Mouse (Mus musculus) liver, embryonic 14.5 days (tissue): Measurements from ENCODE around the gene Slc4a3. TPM values are rescaled to one million over a fixed set of nuclear protein-coding genes. Genes with fewer than 3 reads are reported as not detected.

ENCODE experiments used
- ATAC-seq: fragments of 200-750 bp; cut with Nextera tagmentation; 2 replicates; pipeline ENCODE4 v1.8.0; 2017; ENCODE audit warnings: moderate number of reproducible peaks, mild to moderate bottlenecking, moderate library complexity; ENCODE audit not compliant: insufficient read depth
- DNase-seq, 3 experiments: peaks; one replicate each; pipeline ENCODE4 v3.0.0-alpha.2; 2012 to 2013; ENCODE audit warnings: low read depth in 3 of 3, low spot score in 3 of 3
- H3K27ac ChIP-seq: fragments of 300-500 bp; sonication (generic); 2 replicates; pipeline ENCODE4 v1.5.1; 2014; ENCODE audit warnings: moderate library complexity, mild to moderate bottlenecking, control low read depth, inconsistent platforms
- H3K27me3 ChIP-seq: fragments of 300-500 bp; sonication (generic); 2 replicates; pipeline ENCODE4 v1.6.1; 2014; ENCODE audit warnings: mild to moderate bottlenecking, low read length, moderate library complexity; ENCODE audit not compliant: control insufficient read depth, insufficient read depth
- H3K36me3 ChIP-seq: fragments of 300-500 bp; sonication (generic); replicated peaks from 2 replicates; pipeline ENCODE4 v1.6.1; 2014; ENCODE audit warnings: low read depth; ENCODE audit not compliant: control insufficient read depth, insufficient read depth
- H3K4me1 ChIP-seq, 2 experiments: fragments of 200-500 bp in 1 of 2; fragments of 300-500 bp in 1 of 2; sonication (generic) in 1 of 2; replicated peaks; 2 replicates each; pipeline ENCODE4 v1.6.1; 2012 to 2014; ENCODE audit warnings: antibody characterized with exemption in 1 of 2, inconsistent platforms in 1 of 2, low read length in 1 of 2; ENCODE audit not compliant: control insufficient read depth in 2 of 2, insufficient read depth in 2 of 2
- H3K4me2 ChIP-seq: fragments of 300-500 bp; sonication (generic); 2 replicates; pipeline ENCODE4 v1.6.1; 2014; ENCODE audit warnings: low read depth, mild to moderate bottlenecking, control low read depth, moderate library complexity
- H3K4me3 ChIP-seq, 2 experiments: fragments of 200-500 bp in 1 of 2; fragments of 300-500 bp in 1 of 2; sonication (generic) in 1 of 2; 2 replicates each; pipeline ENCODE4 v1.5.1; 2012 to 2014; ENCODE audit warnings: low read depth in 2 of 2, low read length in 2 of 2, mild to moderate bottlenecking in 2 of 2, control low read depth in 1 of 2, inconsistent platforms in 1 of 2, moderate library complexity in 1 of 2; ENCODE audit not compliant: insufficient read depth in 1 of 2
- H3K9ac ChIP-seq: fragments of 300-500 bp; sonication (generic); replicated peaks from 2 replicates; pipeline ENCODE4 v1.6.1; 2014; ENCODE audit warnings: mild to moderate bottlenecking, control low read depth, moderate library complexity
- H3K9me3 ChIP-seq: fragments of 300-500 bp; sonication (generic); 2 replicates; pipeline ENCODE4 v1.6.1; 2016; ENCODE audit warnings: low read length, mixed read lengths; ENCODE audit not compliant: control insufficient read depth
- CTCF ChIP-seq: IDR thresholded peaks from 2 replicates; pipeline ENCODE4 v1.5.1; 2016; ENCODE audit warnings: antibody characterized with exemption, low read depth, control low read depth
- EP300 ChIP-seq: IDR thresholded peaks from 2 replicates; pipeline ENCODE4 v1.6.1; 2016; ENCODE audit warnings: antibody characterized with exemption, low read depth
- WGBS: fragments of 180-500 bp; shearing (Covaris S2); extraction: QIAGEN DNeasy Blood & Tissue Kit; methylation state at CpG from one replicate; pipeline ENCODE4 v1.1.7; 2014; ENCODE audit not compliant: insufficient replicate concordance; 5-methylcytosine and 5-hydroxymethylcytosine counted together
- polyA plus RNA-seq, 2 experiments: library from polyadenylated mRNA; depleted of rRNA in 1 of 2; stranded (reverse) in 1 of 2; unstranded in 1 of 2; fragments of >200 nt; fragmentation: Nextera tagmentation in 1 of 2; extraction: Ambion mirVana in 1 of 2; gene quantifications; 2 replicates each; pipeline versions ENCODE4 v1.2.1 to v1.2.3; 2012 to 2014

The Slc4a3 gene
- polyA plus RNA-seq, 2 experiments: 0.44 to 1.2 TPM

- DNase-seq (no peak), ATAC-seq (no peak)
- no peak overlapping the region for H3K4me3 ChIP-seq
- H3K4me1 ChIP-seq: no peaks in the 10 kb centered on the region
- no peak overlapping the region for H3K9ac ChIP-seq
- H3K36me3 ChIP-seq: no peaks in the 10 kb centered on the region
- no peaks in the 10 kb centered on the region for H3K27me3 ChIP-seq
- 71% methylated on average over 7 of the region's 7 CpGs for WGBS
- H3K9me3 ChIP-seq: no peaks in the 10 kb centered on the region
- TF ChIP-seq EP300 (no peak), CTCF (no peak)
- H3K4me2 ChIP-seq: no peak overlapping the region
- H3K27ac ChIP-seq: no peak overlapping the region
Measured at GRCm38 (mm10) chr1:75557041-75557440, 11.0 kb downstream of the Slc4a3 start.

DNA sequence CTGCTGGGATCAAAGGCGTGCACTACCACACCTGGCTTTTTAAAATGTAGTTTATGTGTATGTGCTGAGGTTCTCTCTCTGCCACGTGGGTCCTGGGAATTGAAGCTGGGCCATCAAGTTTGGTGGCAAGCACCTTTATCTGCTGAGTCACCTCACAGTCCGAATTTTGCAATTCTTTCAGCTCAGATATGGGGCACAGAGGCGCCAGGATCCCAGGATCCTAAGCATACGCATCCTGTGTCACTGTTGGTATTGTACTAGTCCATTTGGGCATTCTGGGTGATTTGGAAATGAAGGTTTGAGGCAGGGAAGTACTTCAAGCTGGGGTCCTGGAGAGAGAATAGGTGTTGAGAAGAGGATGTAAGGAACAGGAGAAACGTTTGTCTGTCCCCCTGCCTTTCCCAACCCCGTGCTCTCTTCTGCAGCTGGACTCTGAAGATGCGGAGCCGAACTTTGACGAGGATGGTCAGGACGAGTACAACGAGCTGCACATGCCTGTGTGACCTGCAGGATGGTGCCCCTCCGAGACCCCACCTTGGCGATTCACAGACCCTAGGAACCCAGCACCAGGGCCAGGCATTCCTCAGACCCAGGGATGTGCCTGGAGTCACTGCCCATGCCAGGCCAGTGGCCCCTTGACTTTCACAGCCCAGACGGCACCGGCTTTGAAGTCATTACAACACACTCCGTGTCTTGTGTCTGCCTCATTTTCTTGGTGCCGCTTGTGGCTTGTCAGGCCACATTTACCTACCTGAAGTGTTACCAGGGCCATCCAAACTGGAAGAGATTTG, 12.5 kb downstream of the Slc4a3 start:
- Histone ChIP-seq H3K36me3 (no peaks in the 10 kb centered on the region), H3K9ac (no peak overlapping the region), H3K27me3 (no peaks in the 10 kb centered on the region), H3K27ac (no peak overlapping the region), H3K4me2 (no peak overlapping the region), H3K9me3 (no peaks in the 10 kb centered on the region), H3K4me1 (no peaks in the 10 kb centered on the region), H3K4me3 (no peak overlapping the region)
- no peak for ATAC-seq
- 63% methylated on average over 18 of the region's 18 CpGs for WGBS
- TF ChIP-seq EP300: no peak
- no peak for TF ChIP-seq CTCF
- no peak for DNase-seq

DNA sequence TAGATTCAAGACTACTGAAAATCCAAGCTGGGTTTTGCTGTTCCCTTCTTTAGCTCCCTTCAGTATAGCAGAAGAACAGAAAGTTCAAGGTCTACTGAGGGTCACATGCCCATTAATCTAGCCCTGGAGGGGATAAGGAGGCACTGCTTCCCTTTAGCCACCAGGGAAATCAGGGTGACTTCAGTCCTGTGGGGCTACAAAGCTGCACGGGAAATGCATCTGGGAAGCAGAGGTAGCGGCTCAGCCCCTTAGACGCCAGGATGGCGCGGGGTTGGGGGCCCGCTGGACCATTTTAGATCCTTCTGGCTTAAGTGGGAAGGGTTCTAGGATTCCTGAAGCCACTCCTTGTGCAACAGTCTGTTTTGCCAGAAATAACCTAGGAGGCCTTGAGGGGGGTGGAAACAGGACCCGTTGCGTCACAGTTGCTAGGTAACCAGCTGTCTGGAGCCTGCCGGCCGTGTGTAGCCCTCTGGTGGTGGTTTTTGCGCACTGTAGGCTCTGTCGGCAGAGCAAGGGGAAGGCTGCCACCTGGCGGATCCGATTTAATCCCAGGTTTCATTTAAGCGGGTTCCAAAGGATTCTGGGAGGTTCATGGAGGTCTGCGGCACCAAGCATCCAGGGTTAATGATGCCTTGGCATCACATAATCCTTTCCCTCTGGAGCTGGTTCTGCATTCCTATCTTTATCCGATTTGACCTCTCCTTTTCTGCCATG, 13.3 kb downstream of the Slc4a3 start:
- Histone ChIP-seq H3K4me3 (no peak overlapping the region), H3K27ac (no peak overlapping the region), H3K9me3 (no peaks in the 10 kb centered on the region), H3K9ac (no peak overlapping the region), H3K4me1 (no peaks in the 10 kb centered on the region), H3K27me3 (no peaks in the 10 kb centered on the region), H3K36me3 (no peaks in the 10 kb centered on the region), H3K4me2 (no peak overlapping the region)
- 14% methylated on average over 17 of the region's 17 CpGs for WGBS
- DNase-seq (peak; percentile 49 to 52 (median 50)), ATAC-seq (peak; percentile 52; the same call in 1 of the 2 replicates)
- TF ChIP-seq EP300: no peak
- TF ChIP-seq CTCF: peak; percentile 98

- Histone ChIP-seq H3K4me3 (no peak overlapping the region), H3K4me2 (no peak overlapping the region), H3K9ac (no peak overlapping the region), H3K9me3 (no peaks in the 10 kb centered on the region), H3K36me3 (no peaks in the 10 kb centered on the region), H3K4me1 (no peaks in the 10 kb centered on the region), H3K27ac (no peak overlapping the region), H3K27me3 (no peaks in the 10 kb centered on the region)
- 57% methylated on average over 12 of the region's 12 CpGs for WGBS
- TF ChIP-seq CTCF (no peak), EP300 (no peak)
- ATAC-seq (no peak), DNase-seq (no peak)
Measured at GRCm38 (mm10) chr1:75560206-75560913, 14.3 kb downstream of the Slc4a3 start.
